Mouse (Mus musculus) adrenal gland, adult 2 months (tissue): Measurements from ENCODE around the gene Smim9. TPM values are rescaled to one million over a fixed set of nuclear protein-coding genes. Genes with fewer than 3 reads are reported as not detected.

ENCODE experiments used
- polyA plus RNA-seq: library from polyadenylated mRNA; depleted of rRNA; stranded (reverse); fragments of >200 nt; gene quantifications from 2 replicates; pipeline ENCODE4 v1.2.3, GENCODE M21; 2012; rRNA removed
- total RNA-seq, 2 experiments: library from RNA; stranded (reverse); gene quantifications; 2 replicates each; pipeline ENCODE4 v1.2.3; 2021

The Smim9 gene
- total and polyA plus RNA-seq, 3 experiments: not detected

Other genes with a start within 250 kb of the Smim9 start
- 1 to 10 TPM; 1.8 TPM for gene Gab3, start 78.3 kb downstream of the Smim9 start, total RNA-seq
- gene Gab3, start 78.3 kb downstream of the Smim9 start, polyA plus RNA-seq: 0.56 and 0.65 TPM in 2 replicates
- gene Dkc1, start 67.9 kb downstream of the Smim9 start, total RNA-seq: 10 to 100 TPM; 43.3 to 44.2 TPM
- 3.2 and 4.9 TPM in 2 replicates for gene Dkc1, start 67.9 kb downstream of the Smim9 start, polyA plus RNA-seq
- gene Mpp1, start 32.8 kb downstream of the Smim9 start, total RNA-seq: 10 to 100 TPM; 38.5 to 60.2 TPM
- 69.9 and 101 TPM in 2 replicates for gene Mpp1, start 32.8 kb downstream of the Smim9 start, polyA plus RNA-seq
- 100 to 1,000 TPM in 1 of 2 experiments, 10 to 100 TPM in 1; 81.2 to 107 TPM for gene Fundc2, start 218.6 kb upstream of the Smim9 start, total RNA-seq
- 2.8 and 3.2 TPM in 2 replicates for gene Fundc2, start 218.6 kb upstream of the Smim9 start, polyA plus RNA-seq
- 10 to 100 TPM in 1 of 2 experiments, 1 to 10 TPM in 1; 6.9 to 11.3 TPM for gene F8, start 218.8 kb upstream of the Smim9 start, total RNA-seq
- gene F8, start 218.8 kb upstream of the Smim9 start, polyA plus RNA-seq: 0.43 and 0.56 TPM in 2 replicates